ENCODE assay signal across 28 mouse cellular contexts in the genomic region with DNA sequence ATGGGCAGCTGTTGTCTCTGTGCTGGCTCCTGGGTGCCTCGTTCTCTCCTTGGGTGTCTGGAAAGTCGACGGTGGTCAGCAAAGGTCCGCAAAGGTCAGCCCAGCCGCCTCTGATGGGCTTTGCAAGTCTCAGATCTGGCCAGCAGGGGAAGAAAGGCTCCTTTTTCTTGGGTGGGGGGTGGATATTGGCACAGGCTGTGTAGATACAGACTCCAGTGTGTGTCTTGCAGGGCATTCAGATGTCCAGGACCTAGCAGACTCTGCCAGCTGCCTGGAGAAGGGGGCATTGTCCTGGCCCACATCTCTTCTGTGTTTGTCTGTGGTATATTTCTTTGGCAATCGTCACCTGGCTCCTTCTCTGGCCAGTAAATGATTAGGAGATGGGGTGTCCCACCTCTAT. TPM values are rescaled to one million over a fixed set of nuclear protein-coding genes. Genes with fewer than 3 reads are reported as not detected.
DNase-seq lines count a peak whose midpoint lies in the region; ATAC-seq and TF ChIP-seq lines count a peak whose summit lies in the region.
"Had no signal": no experiment of that assay in that cellular context is flagged by ENCODE, and none has a peak within 500 bp of the region (broad histone marks: within the 10 kb centered on the region; RNA-seq: fewer than 3 reads in every experiment).

No protein-coding gene starts in this region.

- H3K27me3 ChIP-seq in heart, embryonic 11.5 days (ENCODE audit: control insufficient read depth, insufficient read depth, low read length): peaks cover 35% of the 10 kb centered on the region
- H3K27me3 ChIP-seq in hindbrain, embryonic 16.5 days (replicated peaks; ENCODE audit: control insufficient read depth, insufficient read depth, low read length): no peaks in the 10 kb centered on the region
- H3K27me3 ChIP-seq in midbrain, embryonic 16.5 days (ENCODE audit: control insufficient read depth, insufficient read depth, low read depth, low read length): no peaks in the 10 kb centered on the region; the same call in 1 of the 2 replicates

- peak; percentile 75 for DNase-seq in heart, adult 11 months
- no peak for DNase-seq in left cerebral cortex, adult 2 months (ENCODE audit: extremely low spot score in 1 of 2, low spot score in 2 of 2)
- no peak for DNase-seq in left cerebral cortex, adult 11 months (ENCODE audit: low spot score)
- no peak for DNase-seq in frontal cortex, postnatal 25 days (ENCODE audit: low spot score in 2 of 2)
- DNase-seq: adrenal gland, postnatal 36 days; B cell, adult 2 months; cerebellum, adult 11-12 months; gastrocnemius, postnatal 25 days; heart, postnatal 36 days; kidney, adult 9 months; kidney, postnatal 25 days; lung, embryonic 14.5 days; right cerebral cortex, adult 18-20 months; thymus, adult 18-20 months; thymus, postnatal 36 days had no signal

- intact Hi-C loops in left cerebral cortex, adult 2 months (cut with DNase I): no loop called here

- H3K4me1 ChIP-seq in heart, embryonic 11.5 days (ENCODE audit: control insufficient read depth, insufficient read depth, low read length): no peaks in the 10 kb centered on the region
- no peaks in the 10 kb centered on the region for H3K4me1 ChIP-seq in hindbrain, embryonic 16.5 days (ENCODE audit: control insufficient read depth, insufficient read depth, low read depth, low read length)
- H3K4me1 ChIP-seq in midbrain, embryonic 16.5 days (ENCODE audit: control insufficient read depth, insufficient read depth, low read length): no peaks in the 10 kb centered on the region
- H3K4me1 ChIP-seq: heart, embryonic 15.5 days; intestine, embryonic 15.5 days had no signal

- ATAC-seq in heart, embryonic 11.5 days (replicated peaks; ENCODE audit: insufficient number of reproducible peaks, low FRiP score, low TSS enrichment): no peak
- ATAC-seq in hindbrain, embryonic 16.5 days: no peak; the same call in 1 of the 2 replicates
- no peak; the same call in 1 of the 2 replicates for ATAC-seq in midbrain, embryonic 16.5 days
- ATAC-seq: intestine, embryonic 15.5 days; Patski had no signal

- H3K36me3 ChIP-seq in heart, embryonic 11.5 days (ENCODE audit: control insufficient read depth, insufficient read depth, low read length): no peaks in the 10 kb centered on the region
- no peaks in the 10 kb centered on the region for H3K36me3 ChIP-seq in hindbrain, embryonic 16.5 days (ENCODE audit: control insufficient read depth, insufficient read depth, low read length)
- H3K36me3 ChIP-seq in midbrain, embryonic 16.5 days (ENCODE audit: control insufficient read depth, insufficient read depth, low read length): no peaks in the 10 kb centered on the region
- H3K36me3 ChIP-seq: embryonic facial prominence, embryonic 10.5 days; G1E; heart, embryonic 15.5 days; intestine, embryonic 15.5 days had no signal

- no peak; the same call in 1 of the 2 replicates for TF ChIP-seq CTCF in left cerebral cortex, adult 2 months (IDR thresholded peaks at IDR 0.05)

- WGBS in heart, embryonic 11.5 days (ENCODE audit: insufficient replicate concordance): 59% methylated on average over 6 of the region's 6 CpGs
- WGBS in hindbrain, embryonic 16.5 days: 71% methylated on average over 6 of the region's 6 CpGs
- WGBS in midbrain, embryonic 16.5 days: 65% methylated on average over 6 of the region's 6 CpGs

- no peak overlapping the region for H3K4me3 ChIP-seq in heart, embryonic 11.5 days (ENCODE audit: low read depth, low read length)
- H3K4me3 ChIP-seq in left cerebral cortex, adult 2 months: no peak overlapping the region
- no peak overlapping the region for H3K4me3 ChIP-seq in hindbrain, embryonic 16.5 days (ENCODE audit: low read length)
- no peak overlapping the region for H3K4me3 ChIP-seq in midbrain, embryonic 16.5 days (ENCODE audit: low read depth, low read length)
- H3K4me3 ChIP-seq: embryonic facial prominence, embryonic 10.5 days; heart, embryonic 15.5 days; intestine, embryonic 15.5 days had no signal

- no peak overlapping the region for H3K27ac ChIP-seq in heart, embryonic 11.5 days (ENCODE audit: low read depth, low read length)
- peak overlapping the region; percentile 22; the same call in 1 of the 2 replicates for H3K27ac ChIP-seq in left cerebral cortex, adult 2 months
- peak overlapping the region; percentile 55 for H3K27ac ChIP-seq in hindbrain, embryonic 16.5 days (ENCODE audit: low read depth, low read length)
- peak overlapping the region; percentile 64 for H3K27ac ChIP-seq in midbrain, embryonic 16.5 days (ENCODE audit: low read length)
- H3K27ac ChIP-seq: embryonic facial prominence, embryonic 10.5 days; heart, embryonic 15.5 days; intestine, embryonic 15.5 days; liver, embryonic 14.5 days had no signal

- no peak overlapping the region for H3K4me2 ChIP-seq in heart, embryonic 11.5 days
- no peak overlapping the region for H3K4me2 ChIP-seq in hindbrain, embryonic 16.5 days (ENCODE audit: low read length)
- H3K4me2 ChIP-seq in midbrain, embryonic 16.5 days (ENCODE audit: low read length): no peak overlapping the region
- H3K4me2 ChIP-seq: heart, embryonic 15.5 days; intestine, embryonic 15.5 days; lung, embryonic 14.5 days had no signal

- H3K9me3 ChIP-seq in heart, embryonic 11.5 days (replicated peaks; ENCODE audit: control insufficient read depth, low read length): no peaks in the 10 kb centered on the region
- no peaks in the 10 kb centered on the region for H3K9me3 ChIP-seq in hindbrain, embryonic 16.5 days (ENCODE audit: control insufficient read depth, low read length)
- H3K9me3 ChIP-seq in midbrain, embryonic 16.5 days (replicated peaks; ENCODE audit: control insufficient read depth, low read length, poor library complexity, severe bottlenecking): no peaks in the 10 kb centered on the region
- H3K9me3 ChIP-seq: embryonic facial prominence, embryonic 10.5 days; G1E; heart, embryonic 15.5 days; intestine, embryonic 15.5 days had no signal

- no peak overlapping the region for H3K9ac ChIP-seq in heart, embryonic 11.5 days (ENCODE audit: low read depth, low read length)
- H3K9ac ChIP-seq in hindbrain, embryonic 16.5 days (ENCODE audit: low read depth, low read length): no peak overlapping the region
- H3K9ac ChIP-seq in midbrain, embryonic 16.5 days (ENCODE audit: low read depth, low read length): no peak overlapping the region
- H3K9ac ChIP-seq: heart, embryonic 15.5 days; intestine, embryonic 15.5 days; liver, embryonic 14.5 days; lung, embryonic 14.5 days had no signal

RNA-seq across cellular contexts. Expression of a gene that starts 49.2 kb away (rescaled TPM):
- polyA plus RNA-seq in heart, embryonic 11.5 days (2014; fragmentation: Nextera tagmentation; extraction: Ambion mirVana): not detected in 2 replicates
- total RNA-seq in left cerebral cortex, adult 2 months (2021): 1 to 10 TPM; 1.7 to 2.2 TPM
- polyA plus RNA-seq in hindbrain, embryonic 16.5 days (2015; fragmentation: Nextera tagmentation; extraction: Ambion mirVana): 5.5 and 5.7 TPM in 2 replicates
- polyA plus RNA-seq in midbrain, embryonic 16.5 days (2015; fragmentation: Nextera tagmentation; extraction: Ambion mirVana): 2.3 and 4.3 TPM in 2 replicates
- total RNA-seq: CH12.LX; G1E; gastrocnemius, postnatal 25 days; heart, adult 8-10 months; heart, postnatal 36 days; monocyte, adult 5-6 weeks had no signal
- polyA plus RNA-seq: G1E; heart, embryonic 15.5 days; intestine, embryonic 15.5 days; lung, embryonic 14.5 days; small intestine, adult 2 months had no signal
